Mouse (Mus musculus): ENCODE data around the gene Tatdn3.

The Tatdn3 gene

GRCm38 (mm10) chr1:191075199-191075883, 12.6 kb upstream of the Tatdn3 start:
- DNase-seq (ENCODE audit: low spot score): no peak

DNA sequence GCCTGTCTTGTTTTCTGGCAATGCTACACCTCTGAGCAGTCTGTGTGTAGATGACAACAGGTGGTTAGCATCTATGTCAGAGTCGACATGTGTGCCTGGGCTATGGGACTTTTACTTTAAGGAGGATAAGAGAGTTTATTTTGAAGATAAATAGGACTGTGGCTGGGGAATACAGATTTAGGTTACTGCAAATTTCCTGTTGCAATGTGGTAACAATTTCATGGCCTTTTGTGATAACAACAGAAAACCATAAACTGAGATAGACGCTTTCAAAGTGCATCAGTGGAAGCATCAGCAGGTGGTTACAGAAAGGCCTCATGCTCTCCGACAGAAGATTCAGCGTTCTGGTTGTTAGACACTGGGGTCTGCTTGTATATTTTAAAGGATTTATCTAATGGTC, 10.8 kb upstream of the Tatdn3 start:
- no peak for DNase-seq (ENCODE audit: low spot score)

- DNase-seq (ENCODE audit: low spot score): peak; percentile 26
Observed at GRCm38 (mm10) chr1:191073001-191073400, 10.3 kb upstream of the Tatdn3 start.

DNA sequence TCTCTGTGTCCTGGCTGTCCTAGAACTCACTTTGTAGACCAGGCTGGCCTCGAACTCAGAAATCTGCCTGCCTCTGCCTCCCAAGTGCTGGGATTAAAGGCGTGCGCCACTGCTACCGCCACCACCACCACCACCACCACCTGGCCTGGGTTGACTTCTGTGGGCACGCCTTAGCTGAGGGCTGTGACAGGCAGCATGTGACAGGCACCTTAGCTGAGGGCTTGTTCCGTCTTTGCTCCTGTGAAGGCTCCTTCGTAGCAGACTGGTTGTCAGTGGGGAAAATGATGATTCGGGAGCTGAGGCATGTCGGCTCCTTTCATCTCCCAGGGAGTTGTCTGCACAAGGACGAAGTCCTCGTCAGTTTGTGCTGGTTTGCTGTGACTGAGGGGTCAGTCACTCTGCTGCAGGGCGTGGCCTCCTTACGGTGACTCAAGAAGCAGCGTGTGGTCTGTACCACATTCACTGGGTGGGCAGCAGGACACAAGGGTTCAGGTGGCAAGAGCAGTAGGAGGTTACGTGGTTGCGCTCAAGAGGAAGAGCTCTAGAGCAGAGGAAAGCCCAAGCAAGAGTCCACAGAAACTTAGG, 9.7 kb upstream of the Tatdn3 start:
- DNase-seq (ENCODE audit: low spot score): no peak

DNA sequence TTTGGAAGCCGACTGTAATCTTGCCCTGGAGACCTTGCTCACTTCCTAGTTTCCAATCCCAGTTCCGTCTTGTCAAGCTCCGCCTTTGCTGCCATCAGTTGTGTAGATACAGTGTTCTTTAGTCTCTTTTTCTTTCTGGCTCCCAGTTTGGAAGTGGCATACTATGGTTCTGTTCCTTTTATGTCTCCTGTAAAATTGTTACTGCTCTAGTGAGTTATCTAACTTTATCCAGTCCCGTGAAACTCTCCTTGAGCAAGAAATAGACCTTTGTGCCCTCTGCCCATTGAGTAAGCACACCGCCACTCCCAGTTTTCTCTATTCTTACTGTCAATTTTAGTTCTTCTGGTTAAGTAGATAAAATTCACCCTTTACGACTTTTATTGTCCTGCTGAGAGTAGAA, 8.9 kb upstream of the Tatdn3 start:
- DNase-seq (ENCODE audit: low spot score): no peak

GRCm38 (mm10) chr1:191070259-191070658, 7.5 kb upstream of the Tatdn3 start:
- DNase-seq (ENCODE audit: low spot score): no peak

- DNase-seq (ENCODE audit: low spot score): no peak
Observed at GRCm38 (mm10) chr1:191068377-191068776, 5.6 kb upstream of the Tatdn3 start.

DNA sequence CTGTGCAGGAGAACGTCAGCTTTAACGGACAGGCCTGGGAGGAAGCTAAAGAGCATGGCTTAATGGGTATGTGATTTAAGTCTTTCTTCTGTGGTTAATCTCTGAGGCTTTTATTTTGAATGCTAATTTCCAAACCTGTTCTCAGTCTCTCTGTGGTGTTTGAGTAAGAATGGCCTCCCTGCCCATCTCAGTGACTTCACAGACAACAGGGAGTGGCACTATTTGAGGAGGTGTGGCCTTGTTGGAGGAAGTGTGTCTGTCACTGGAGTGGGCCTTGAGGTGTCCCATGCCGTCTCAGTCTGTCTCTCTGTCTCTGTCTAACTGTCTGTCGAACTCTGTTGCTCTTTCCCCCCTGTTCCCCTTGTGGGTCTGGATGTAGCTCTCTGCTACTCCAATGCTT, 2.5 kb upstream of the Tatdn3 start:
- no peak for DNase-seq (ENCODE audit: low spot score)

GRCm38 (mm10) chr1:191064535-191064934, 1.8 kb upstream of the Tatdn3 start:
- DNase-seq (ENCODE audit: low spot score): no peak

GRCm38 (mm10) chr1:191063700-191064099, 968 bp upstream of the Tatdn3 start:
- no peak for DNase-seq (ENCODE audit: low spot score)

GRCm38 (mm10) chr1:191062241-191062780, 421 bp downstream of the Tatdn3 start:
- no peak for DNase-seq (ENCODE audit: low spot score)

DNA sequence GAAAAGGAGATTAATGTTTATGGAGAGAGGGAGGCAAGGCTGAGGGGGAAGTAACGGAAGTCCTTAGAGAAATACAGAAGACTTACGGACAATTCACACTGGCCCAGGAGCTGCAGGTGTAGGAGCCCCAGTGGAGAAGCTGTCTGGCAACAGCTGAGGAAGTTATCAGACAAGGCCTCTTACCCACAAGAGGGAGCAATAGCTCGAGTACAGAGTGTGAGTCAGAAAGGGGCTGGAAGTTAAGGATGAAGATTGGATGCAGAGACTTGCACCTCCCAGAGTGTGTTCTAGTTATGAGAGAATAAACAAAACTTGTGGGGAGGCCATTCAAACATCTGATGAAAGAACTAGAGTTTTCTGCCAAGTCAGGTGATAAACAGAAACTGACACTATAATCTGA, 5.3 kb downstream of the Tatdn3 start:
- no peak for DNase-seq (ENCODE audit: low spot score)

DNA sequence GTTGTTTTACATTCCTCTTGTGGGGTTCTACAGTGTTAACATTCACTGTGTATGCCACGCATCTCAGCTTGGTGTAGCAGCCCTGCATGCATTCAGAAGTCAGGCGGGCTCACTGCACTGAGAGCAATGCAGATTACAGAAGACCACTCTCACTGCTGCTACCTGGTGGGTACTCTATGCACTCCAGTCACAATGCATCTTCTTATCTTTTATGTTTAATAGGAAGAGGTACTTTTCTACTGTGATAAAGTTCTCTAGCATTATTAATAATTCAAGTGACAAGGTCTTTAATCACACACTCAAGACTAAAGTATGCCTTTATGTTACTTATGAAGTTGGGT, 7.2 kb downstream of the Tatdn3 start:
- DNase-seq (ENCODE audit: low spot score): no peak

DNA sequence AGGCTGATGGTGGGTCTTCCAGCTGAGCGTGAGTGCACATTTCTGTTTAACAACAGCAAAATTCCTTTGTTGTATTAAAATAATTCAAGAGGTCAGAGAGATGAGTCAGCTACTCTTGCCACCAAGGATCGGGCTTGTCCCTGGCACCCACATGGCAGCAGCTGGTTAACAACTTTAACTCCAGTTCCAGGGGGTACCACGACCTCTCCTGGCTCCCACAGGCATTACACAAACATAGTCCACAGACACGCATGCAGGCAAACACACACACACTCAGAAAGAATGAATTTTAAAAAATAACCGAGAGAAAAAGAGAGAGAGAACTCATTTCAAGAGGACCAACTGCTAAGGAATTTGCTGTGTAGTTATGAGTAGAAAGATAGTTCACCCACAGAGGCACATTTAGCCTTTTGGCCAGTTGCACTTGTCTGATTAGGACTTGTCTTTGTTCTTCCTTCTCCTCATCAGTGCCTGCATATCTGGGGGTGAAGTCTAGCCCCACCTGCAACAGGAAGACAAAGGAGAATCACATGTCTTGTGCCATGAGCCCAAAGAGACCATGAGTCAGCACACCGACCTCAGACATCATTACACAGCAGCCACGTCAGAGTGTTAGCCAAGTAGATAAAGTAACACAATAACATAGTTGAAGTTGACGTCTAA, 7.7 kb downstream of the Tatdn3 start:
- DNase-seq (ENCODE audit: low spot score): no peak

DNA sequence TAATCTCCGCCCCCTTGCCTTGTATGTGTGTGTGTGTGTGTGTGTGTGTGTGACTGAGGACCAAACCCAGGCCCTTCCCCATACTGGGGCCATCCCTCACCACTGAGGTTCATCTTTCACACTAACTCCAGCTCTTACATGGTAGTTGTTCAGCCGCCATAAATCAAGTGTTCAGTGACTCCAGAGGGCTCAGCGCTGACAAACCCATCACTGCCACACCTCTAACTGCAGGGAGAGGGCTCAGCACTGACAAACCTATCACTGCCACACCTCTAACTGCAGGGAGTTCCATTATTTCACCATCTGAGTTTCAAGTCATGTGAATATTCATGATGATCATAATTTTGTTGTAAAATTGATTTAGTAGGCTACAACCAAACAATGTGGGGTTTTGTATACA, 9.2 kb downstream of the Tatdn3 start:
- no peak for DNase-seq (ENCODE audit: low spot score)

DNA sequence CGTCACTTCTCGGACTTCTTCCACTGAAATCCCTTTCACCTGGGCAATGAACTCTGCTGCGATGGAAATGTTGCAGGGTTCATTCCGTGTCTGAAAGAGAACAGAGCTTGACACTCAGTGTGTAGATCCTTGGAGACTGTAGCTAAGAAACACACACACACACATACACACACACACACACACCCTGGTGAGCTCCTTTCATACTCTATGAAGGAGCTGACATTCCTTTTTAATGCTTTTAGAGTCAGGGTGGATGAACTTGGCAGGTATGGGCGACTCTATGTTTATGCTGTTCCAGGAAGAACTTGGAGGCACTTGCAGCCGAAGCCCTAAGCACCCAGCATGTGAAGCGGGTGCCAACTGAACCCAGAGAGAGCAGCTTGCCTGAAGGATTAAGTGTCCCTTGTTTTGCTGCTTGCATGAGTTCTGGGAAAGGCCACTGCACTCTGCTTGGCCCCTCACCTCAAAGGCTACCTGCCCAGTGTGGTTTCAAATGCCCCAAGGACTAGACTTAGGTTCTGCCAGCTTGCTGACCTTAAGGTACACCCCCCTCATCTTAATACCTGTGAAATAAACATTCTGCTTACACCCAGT, 16.4 kb downstream of the Tatdn3 start:
- DNase-seq (ENCODE audit: low spot score): no peak

DNA sequence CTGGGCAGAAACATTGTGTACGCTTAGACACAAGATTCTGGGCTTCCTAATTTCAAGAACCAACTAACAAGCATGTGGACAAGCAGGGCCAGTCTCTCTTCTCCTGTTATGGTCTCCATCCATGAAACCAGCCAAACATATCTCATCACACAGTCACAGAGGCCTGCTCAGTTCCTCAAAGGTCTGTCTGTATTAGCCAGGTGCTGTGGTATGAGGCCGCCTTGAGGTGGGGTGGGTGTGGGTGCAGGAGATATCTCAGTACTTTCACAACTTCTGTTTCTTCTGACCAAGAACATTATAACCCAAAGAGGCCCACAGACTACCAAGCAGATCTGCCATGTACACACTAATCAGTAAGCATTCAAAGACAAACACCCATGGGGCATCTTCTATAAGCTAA, 17.5 kb downstream of the Tatdn3 start:
- DNase-seq (ENCODE audit: low spot score): no peak

GRCm38 (mm10) chr1:191042688-191043087, 20.0 kb downstream of the Tatdn3 start:
- no peak for DNase-seq (ENCODE audit: low spot score)

DNA sequence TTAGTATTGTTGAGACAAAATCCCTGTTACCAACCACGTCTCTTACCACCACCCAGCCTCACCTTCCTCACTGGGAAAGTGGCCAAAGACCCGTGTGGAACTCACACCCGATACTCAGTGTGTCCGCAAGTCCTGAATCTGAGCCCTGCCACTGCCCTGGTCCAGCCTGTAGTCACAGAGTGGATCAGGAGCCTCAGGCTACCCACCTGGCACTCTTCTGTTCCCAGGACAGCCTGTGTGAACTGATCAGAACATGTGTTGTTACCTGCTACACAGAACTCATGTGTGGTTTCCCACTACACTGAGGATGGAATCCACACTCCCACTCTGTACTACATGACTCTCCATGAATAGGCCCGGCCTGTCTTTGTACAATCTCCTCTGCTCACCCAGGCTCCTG, 20.6 kb downstream of the Tatdn3 start:
- DNase-seq (ENCODE audit: low spot score): no peak

DNA sequence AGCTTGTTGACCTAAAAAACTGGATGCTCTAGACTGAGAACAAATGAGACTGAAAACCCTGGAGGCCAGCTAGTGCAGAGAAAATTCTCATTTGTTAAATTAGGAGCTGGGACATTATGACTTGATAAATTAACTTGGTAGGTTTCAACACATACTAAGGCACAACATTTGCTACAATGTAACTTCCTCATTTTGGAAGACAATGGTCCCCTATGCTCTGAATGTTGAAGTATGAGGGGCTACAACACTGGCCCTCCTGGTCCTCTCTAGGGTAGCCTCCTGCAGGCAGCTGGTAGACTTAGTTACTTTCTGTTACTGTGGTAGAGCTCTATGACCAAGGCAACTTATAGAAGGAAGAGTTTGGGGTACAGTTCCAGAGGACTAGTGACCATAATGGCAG, 21.4 kb downstream of the Tatdn3 start:
- DNase-seq (ENCODE audit: low spot score): no peak

- DNase-seq (ENCODE audit: low spot score): no peak
Observed at GRCm38 (mm10) chr1:191037999-191038398, 24.7 kb downstream of the Tatdn3 start.

GRCm38 (mm10) chr1:191036554-191037334, 26.0 kb downstream of the Tatdn3 start, which contains the start of gene Spata45:
TSS of gene Spata45 (plus strand) at chr1:191036639.
- DNase-seq (ENCODE audit: low spot score): no peak
